Mouse (Mus musculus) CH12.LX (cell line): Measurements from ENCODE around the gene Fbrsl1.

Experiments used
- CTCF ChIP-seq, 2 experiments: IDR thresholded peaks in 1 of 2; conservative IDR thresholded peaks in 1 of 2; 2 replicates each; pipeline ENCODE4 v1.5.1; 2011 to 2012; ENCODE audit warnings: low read depth in 2 of 2, low read length in 2 of 2, improper control_type of control experiment in 1 of 2, inconsistent platforms in 1 of 2, mild to moderate bottlenecking in 1 of 2, moderate library complexity in 1 of 2
- USF1 ChIP-seq: IDR thresholded peaks from 2 replicates; pipeline ENCODE4 v1.6.1; 2014; ENCODE audit warnings: low read depth, mild to moderate bottlenecking, inconsistent platforms, low read length, improper control_type of control experiment

- TF ChIP-seq USF1, result no peak
- no peak for TF ChIP-seq CTCF (conservative IDR thresholded peaks at IDR 0.05 in 1 of 2, IDR thresholded peaks at IDR 0.05 in 1 of 2; ENCODE audit: low read depth in 2 of 2, low read length in 2 of 2)
These were observed 61.0 kb downstream of the Fbrsl1 start for GRCm38 (mm10) chr5:110387332-110387731.
